Mouse (Mus musculus): ENCODE results near the gene Foxa3.

The Foxa3 gene

DNA sequence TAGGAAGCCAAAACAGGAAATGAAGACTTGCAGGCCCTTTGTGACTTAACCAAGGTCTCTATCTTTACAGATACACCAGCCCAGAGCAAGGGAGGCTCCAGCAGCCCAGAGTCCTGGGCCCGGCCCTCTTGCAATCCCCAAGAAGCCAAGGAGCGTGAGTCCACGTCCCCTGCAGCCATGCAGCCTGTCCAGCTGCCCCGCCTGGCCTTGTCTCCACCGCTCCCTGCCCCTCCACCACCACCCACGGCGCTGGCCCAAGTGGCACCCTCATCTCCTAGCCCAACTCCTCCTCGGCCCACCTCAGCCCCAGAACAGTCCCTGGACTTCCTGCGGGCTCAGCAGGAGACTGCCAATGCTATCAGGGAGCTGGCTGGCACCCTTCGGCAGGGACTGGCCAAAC is 22.9 kb downstream of the Foxa3 start:
- in situ Hi-C loops (cut with MboI), result no loop called here

GRCm38 (mm10) chr7:18998835-18999234 is 24.5 kb downstream of the Foxa3 start:
- in situ Hi-C loops (cut with MboI), result no loop called here

- in situ Hi-C loops (cut with MboI), result no loop called here
Measured at GRCm38 (mm10) chr7:18993036-18993435, 30.3 kb downstream of the Foxa3 start.

DNA sequence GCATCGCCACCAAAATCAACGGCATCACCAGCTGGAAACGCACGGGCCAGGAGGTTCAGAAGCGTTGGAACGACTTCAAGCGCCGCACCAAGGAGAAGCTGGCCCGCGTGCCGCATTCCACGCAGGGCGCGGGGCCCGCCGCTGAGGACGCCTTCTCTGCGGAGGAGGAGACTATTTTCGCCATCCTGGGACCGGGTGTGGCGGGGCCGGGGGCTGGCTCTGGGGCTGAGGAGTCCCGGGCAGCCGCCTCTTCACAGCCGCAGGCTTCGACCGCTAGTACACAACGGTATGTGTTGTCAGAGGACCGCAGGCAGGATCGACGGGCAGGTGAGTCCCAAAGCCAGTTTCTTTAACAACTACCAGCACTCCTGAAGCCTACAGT is 31.1 kb downstream of the Foxa3 start:
- in situ Hi-C loops (cut with MboI), result no loop called here

DNA sequence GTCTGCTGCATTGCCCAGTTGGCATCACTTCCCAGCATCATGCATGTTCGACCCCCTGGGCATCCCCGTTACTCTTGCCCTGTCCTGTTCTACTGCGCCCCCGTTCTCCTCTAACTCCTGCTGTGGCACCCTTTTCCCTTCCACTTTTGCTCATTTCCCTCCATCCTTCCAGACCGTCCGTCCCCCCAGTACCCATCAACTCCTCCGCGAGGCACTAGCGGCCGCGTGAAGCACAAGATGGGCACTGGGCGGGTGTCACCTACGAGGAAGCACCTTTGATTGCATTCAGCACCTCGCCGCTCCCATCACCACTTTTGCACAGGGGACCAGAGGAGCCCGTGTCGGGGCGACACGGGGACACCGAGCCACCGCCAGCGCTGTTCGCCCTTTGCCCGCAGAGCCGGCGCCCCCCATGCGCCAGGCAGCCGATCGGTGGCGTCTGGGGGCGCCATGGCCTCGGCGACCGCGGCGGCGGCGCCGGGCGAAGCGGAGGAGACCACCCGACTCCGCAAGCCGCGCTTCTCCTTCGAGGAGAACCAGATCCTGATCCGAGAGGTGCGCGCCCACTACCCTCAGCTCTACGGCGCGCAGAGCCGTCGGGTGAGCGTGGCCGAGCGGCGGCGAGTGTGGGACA is 31.6 kb downstream of the Foxa3 start:
- in situ Hi-C loops (cut with MboI), result no loop called here

DNA sequence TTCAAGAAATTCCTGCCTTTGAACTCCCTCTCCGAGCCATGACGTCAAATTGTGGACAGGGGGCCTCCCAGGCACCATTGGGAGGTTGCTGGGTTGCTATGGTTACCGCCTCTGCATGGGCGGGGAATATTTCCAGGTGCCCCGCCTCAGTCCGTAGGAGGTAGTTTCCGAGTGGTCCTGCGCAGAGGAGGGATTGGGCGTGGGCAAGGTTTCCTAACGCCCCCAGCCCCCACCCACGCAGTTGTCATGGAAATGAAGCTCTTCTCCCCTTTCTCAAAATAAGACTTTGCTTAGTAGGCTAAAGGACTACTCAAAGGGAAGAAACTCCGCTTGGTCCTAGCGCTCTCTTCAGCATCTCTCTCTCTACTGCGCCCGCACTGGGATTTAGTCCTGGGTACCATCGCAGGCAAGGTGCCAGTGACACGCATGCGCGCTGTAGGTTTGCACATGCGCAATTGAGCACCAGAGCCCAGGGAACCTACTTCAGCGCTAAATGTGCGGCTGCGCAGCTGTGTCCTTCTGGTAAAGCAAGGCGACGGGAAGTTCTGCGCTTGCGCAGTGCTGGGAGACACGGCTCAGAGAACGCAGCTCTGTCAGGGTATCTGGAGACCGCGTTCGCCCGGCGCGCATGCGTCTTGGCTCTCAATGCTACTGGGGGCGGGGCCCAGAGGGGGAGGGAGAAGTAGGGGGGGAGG is 32.6 kb downstream of the Foxa3 start, which contains the start of gene Mypop:
TSS of gene Mypop (plus strand) at position 645 of the 695 bp plus-strand sequence.
- in situ Hi-C loops (cut with MboI), result no loop called here

DNA sequence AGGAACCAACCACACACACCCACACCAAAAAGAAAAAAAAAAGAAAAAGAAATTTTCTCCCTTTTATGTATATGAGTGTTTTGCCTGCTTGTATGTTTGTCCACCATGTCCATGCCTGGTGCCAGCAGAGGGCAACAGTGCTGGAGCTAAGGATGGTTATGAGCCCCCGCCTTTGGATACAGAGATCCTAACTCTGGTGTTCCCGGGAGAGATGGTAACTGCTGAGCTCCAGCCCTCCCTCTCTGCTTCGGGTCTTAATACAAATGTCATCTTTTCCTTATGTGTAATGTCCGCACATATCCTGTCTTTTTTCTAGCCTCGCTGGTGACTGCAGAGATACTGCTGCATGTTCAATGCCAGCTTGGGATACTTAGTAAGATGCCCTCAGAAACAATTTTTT is 33.3 kb downstream of the Foxa3 start:
- in situ Hi-C loops (cut with MboI), result no loop called here

DNA sequence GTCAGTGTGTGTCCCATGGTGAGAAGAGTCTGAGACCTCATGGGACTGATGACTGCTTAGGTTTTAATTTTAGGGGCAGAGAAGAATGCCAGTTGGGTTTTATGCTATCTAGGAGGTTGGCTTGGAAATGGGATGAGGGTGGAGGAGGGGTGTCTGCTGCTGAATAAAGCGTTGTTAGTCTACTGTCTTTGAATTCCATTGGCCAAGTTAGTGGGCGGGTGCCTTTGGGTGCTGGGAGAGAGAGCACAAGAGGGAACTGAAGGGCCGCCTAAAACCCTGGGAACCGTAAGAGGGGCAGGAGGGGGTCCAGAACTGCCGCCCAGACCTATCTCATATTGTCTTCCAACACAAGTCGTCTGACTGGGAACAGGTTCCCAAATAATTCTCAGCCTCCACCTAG is 34.6 kb downstream of the Foxa3 start:
- in situ Hi-C loops (cut with MboI), result no loop called here

GRCm38 (mm10) chr7:18987747-18988146 is 35.6 kb downstream of the Foxa3 start:
- in situ Hi-C loops (cut with MboI), result no loop called here

GRCm38 (mm10) chr7:18987100-18987499 is 36.2 kb downstream of the Foxa3 start, which contains the start of gene Nanos2:
Nanos2 (plus strand) TSS chr7:18987400.
- in situ Hi-C loops (cut with MboI), result no loop called here

- in situ Hi-C loops (cut with MboI), result no loop called here
Measured at GRCm38 (mm10) chr7:18986503-18986902, 36.8 kb downstream of the Foxa3 start.

- in situ Hi-C loops (cut with MboI), result no loop called here
Measured at GRCm38 (mm10) chr7:18978381-18978780, 45.0 kb downstream of the Foxa3 start.

DNA sequence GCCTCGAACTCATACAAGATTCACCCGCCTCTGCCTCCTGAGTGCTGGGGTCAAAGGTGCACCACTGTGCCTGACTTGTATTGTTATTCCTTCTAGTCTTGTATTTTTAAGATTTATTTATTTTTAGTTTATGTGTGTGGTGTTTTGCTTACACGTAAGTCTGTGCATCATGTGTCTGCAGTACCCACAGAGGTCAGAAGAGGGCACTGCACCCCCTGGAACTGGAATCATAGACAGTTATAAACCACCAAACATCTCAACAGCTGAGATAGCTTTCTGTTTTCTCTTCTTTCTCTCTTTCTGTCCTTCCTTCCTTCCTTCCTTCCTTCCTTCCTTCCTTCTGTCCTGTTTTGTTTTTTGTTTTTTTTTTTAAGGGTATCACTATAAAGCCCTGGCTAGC is 52.4 kb downstream of the Foxa3 start:
- in situ Hi-C loops (cut with MboI), result no loop called here

DNA sequence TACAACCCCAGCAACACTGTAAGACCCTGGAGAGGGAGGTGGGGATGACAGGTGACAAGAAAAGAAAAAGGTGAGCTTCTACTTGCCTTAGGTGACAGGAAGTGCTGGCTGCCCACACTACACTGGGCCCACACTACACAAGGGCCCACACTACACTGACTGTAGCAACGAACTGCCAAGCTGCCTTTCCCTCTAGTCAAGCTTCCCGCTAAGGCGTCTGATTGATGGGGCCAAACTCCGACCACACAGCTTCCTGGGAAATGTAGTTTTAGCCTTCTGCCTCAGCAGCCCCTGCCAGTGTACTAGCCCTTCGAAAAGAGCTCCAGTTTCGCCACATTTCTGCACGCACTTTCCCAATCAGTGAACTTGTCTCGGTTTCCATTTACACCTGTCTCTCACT is 55.7 kb downstream of the Foxa3 start:
- in situ Hi-C loops (cut with MboI), result no loop called here

DNA sequence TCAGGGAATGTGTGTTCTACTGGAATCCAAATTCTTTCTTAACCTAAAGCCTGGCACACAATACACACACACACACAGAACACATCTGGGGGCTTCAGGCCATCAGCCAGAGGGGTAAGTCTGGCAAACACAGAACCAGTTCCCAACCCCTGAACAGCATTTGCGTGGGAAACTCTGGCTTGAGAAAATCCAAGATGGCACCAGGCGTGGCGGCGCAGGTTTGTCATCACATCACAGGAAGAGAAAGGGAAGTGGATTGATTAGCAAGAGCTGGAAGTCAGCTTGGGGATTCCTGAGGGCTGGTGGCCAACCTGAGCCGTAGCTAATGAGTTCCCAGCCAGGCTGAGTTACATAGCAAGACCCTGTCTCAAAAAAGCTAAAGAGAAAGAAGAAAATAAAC is 58.0 kb downstream of the Foxa3 start:
- in situ Hi-C loops (cut with MboI), result no loop called here

- in situ Hi-C loops (cut with MboI), result no loop called here
Measured at GRCm38 (mm10) chr7:18963294-18963843, 60.0 kb downstream of the Foxa3 start.
